Mouse (Mus musculus) forebrain, embryonic 14.5 days (tissue): ENCODE measurements around the gene Stag3. TPM values are rescaled to one million over a fixed set of nuclear protein-coding genes. Genes with fewer than 3 reads are reported as not detected.
A peak's percentile ranks its signal among the peaks of the same experiment; 100 is the strongest.

Experiments
- ATAC-seq: fragments of 200-750 bp; cut with Nextera tagmentation; 2 replicates; pipeline ENCODE4 v1.8.0; 2017; ENCODE audit warnings: mild to moderate bottlenecking, moderate library complexity
- DNase-seq: peaks from one replicate; pipeline ENCODE4 v3.0.0-alpha.2; 2015; ENCODE audit warnings: low spot score
- H3K27ac ChIP-seq: fragments of 300-500 bp; sonication (generic); 2 replicates; pipeline ENCODE4 v1.5.1; 2014; ENCODE audit warnings: low read depth, mild to moderate bottlenecking, control low read depth, low read length, moderate library complexity
- H3K27me3 ChIP-seq: fragments of 300-500 bp; sonication (generic); replicated peaks from 2 replicates; pipeline ENCODE4 v1.6.1; 2014; ENCODE audit warnings: low read length, control low read depth, mixed read lengths; ENCODE audit not compliant: control insufficient read depth, insufficient read depth
- H3K36me3 ChIP-seq: fragments of 300-500 bp; sonication (generic); 2 replicates; pipeline ENCODE4 v1.6.1; 2014; ENCODE audit warnings: low read length, control low read depth; ENCODE audit not compliant: control insufficient read depth, insufficient read depth
- H3K4me1 ChIP-seq: fragments of 300-500 bp; sonication (generic); 2 replicates; pipeline ENCODE4 v1.6.1; 2014; ENCODE audit warnings: antibody characterized with exemption, low read length, control low read depth; ENCODE audit not compliant: control insufficient read depth, insufficient read depth
- H3K4me2 ChIP-seq: fragments of 300-500 bp; sonication (generic); 2 replicates; pipeline ENCODE4 v1.6.1; 2014; ENCODE audit warnings: mild to moderate bottlenecking, control low read depth, low read length
- H3K4me3 ChIP-seq: fragments of 300-500 bp; sonication (generic); 2 replicates; pipeline ENCODE4 v1.5.1; 2014; ENCODE audit warnings: low read depth, low read length, control low read depth
- H3K9ac ChIP-seq: fragments of 300-500 bp; sonication (generic); 2 replicates; pipeline ENCODE4 v1.6.1; 2014; ENCODE audit warnings: mild to moderate bottlenecking, low read length, control low read depth, moderate library complexity
- H3K9me3 ChIP-seq: fragments of 300-500 bp; sonication (generic); replicated peaks from 2 replicates; pipeline ENCODE4 v1.6.1; 2016; ENCODE audit warnings: low read length, control low read depth, mixed read lengths; ENCODE audit not compliant: control insufficient read depth
- WGBS: fragments of 180-500 bp; shearing (Covaris S2); extraction: QIAGEN DNeasy Blood & Tissue Kit; methylation state at CpG from one replicate; pipeline ENCODE4 v1.1.7; 2014; 5-methylcytosine and 5-hydroxymethylcytosine counted together
- polyA plus RNA-seq: library from polyadenylated mRNA; unstranded; fragments of >200 nt; fragmentation: Nextera tagmentation; extraction: Ambion mirVana; gene quantifications from 2 replicates; pipeline ENCODE4 v1.2.1, GENCODE M21; 2014

Stag3 gene
- polyA plus RNA-seq, 1 experiment from 2014 or later, result 2.3 TPM

- Histone ChIP-seq H3K27ac (0 out of 2 replicates have a peak overlapping the region, but pooled peaks have one; percentile 9), H3K4me1 (peaks cover 39% of the 10 kb centered on the region), H3K9me3 (0 out of 2 replicates have a peak, but pooled peaks cover 2% of the 10 kb centered on the region), H3K4me2 (peak overlapping the region; percentile 73), H3K27me3 (no peaks in the 10 kb centered on the region), H3K36me3 (peaks cover 25% of the 10 kb centered on the region), H3K4me3 (peak overlapping the region; percentile 37), H3K9ac (peak overlapping the region; percentile 65)
- ATAC-seq (no peak), DNase-seq (peak; percentile 36)
- WGBS, result 8% methylated on average over 41 of the region's 41 CpGs
Observed at GRCm38 (mm10) chr5:138275216-138276050, 4.6 kb upstream of the Stag3 start.

- H3K4me1 ChIP-seq, result peaks cover 39% of the 10 kb centered on the region
- 0 out of 2 replicates have a peak overlapping the region, but pooled peaks have one; percentile 5 for H3K27ac ChIP-seq
- no peak for ATAC-seq
Observed at GRCm38 (mm10) chr5:138277994-138278393, 2.0 kb upstream of the Stag3 start.

GRCm38 (mm10) chr5:138280425-138280768, 357 bp downstream of the Stag3 start:
- Histone ChIP-seq H3K27ac (no peak overlapping the region), H3K4me3 (peak overlapping the region; percentile 86; the same call in 1 of the 2 replicates), H3K4me2 (peak overlapping the region; percentile 83), H3K9me3 (0 out of 2 replicates have a peak, but pooled peaks cover 8% of the 10 kb centered on the region), H3K36me3 (peaks cover 15% of the 10 kb centered on the region; the same call in 1 of the 2 replicates), H3K27me3 (no peaks in the 10 kb centered on the region), H3K9ac (no peak overlapping the region), H3K4me1 (peaks cover 32% of the 10 kb centered on the region)
- no peak for DNase-seq
- WGBS, result 30% methylated on average over 24 of the region's 26 CpGs
- no peak for ATAC-seq

More at GRCm38 (mm10) chr5:138277994-138278393, 2.0 kb upstream of the Stag3 start:
- no peaks in the 10 kb centered on the region for H3K27me3 ChIP-seq
- no peak for DNase-seq
- peak overlapping the region; percentile 97 for H3K9ac ChIP-seq
- peak overlapping the region; percentile 86 for H3K4me3 ChIP-seq
- H3K36me3 ChIP-seq, result peaks cover 25% of the 10 kb centered on the region
- WGBS, result 87% methylated on average over 7 of the region's 7 CpGs
- peak overlapping the region; percentile 83 for H3K4me2 ChIP-seq
- 0 out of 2 replicates have a peak, but pooled peaks cover 8% of the 10 kb centered on the region for H3K9me3 ChIP-seq

- Histone ChIP-seq H3K4me2 (no peak overlapping the region), H3K4me3 (no peak overlapping the region), H3K9ac (no peak overlapping the region), H3K4me1 (peaks cover 28% of the 10 kb centered on the region), H3K27ac (no peak overlapping the region), H3K36me3 (peaks cover 15% of the 10 kb centered on the region; the same call in 1 of the 2 replicates), H3K27me3 (no peaks in the 10 kb centered on the region), H3K9me3 (0 out of 2 replicates have a peak, but pooled peaks cover 8% of the 10 kb centered on the region)
- DNase-seq (no peak), ATAC-seq (no peak)
- 93% methylated on average over 15 of the region's 15 CpGs for WGBS
Observed at GRCm38 (mm10) chr5:138280829-138281228, 789 bp downstream of the Stag3 start.

- Histone ChIP-seq H3K4me3 (no peak overlapping the region), H3K9ac (no peak overlapping the region), H3K4me1 (peaks cover 18% of the 10 kb centered on the region), H3K9me3 (0 out of 2 replicates have a peak, but pooled peaks cover 8% of the 10 kb centered on the region), H3K27ac (no peak overlapping the region), H3K36me3 (peaks cover 13% of the 10 kb centered on the region; the same call in 1 of the 2 replicates), H3K27me3 (no peaks in the 10 kb centered on the region), H3K4me2 (no peak overlapping the region)
- ATAC-seq (no peak), DNase-seq (no peak)
- WGBS, result 96% methylated on average over 2 of the region's 2 CpGs
Observed at GRCm38 (mm10) chr5:138281798-138282197, 1.8 kb downstream of the Stag3 start.

GRCm38 (mm10) chr5:138283540-138283939, 3.5 kb downstream of the Stag3 start:
- no peak for DNase-seq
- WGBS, result 58% methylated on average over 1 of the region's 1 CpGs
- H3K4me3 ChIP-seq, result no peak overlapping the region

GRCm38 (mm10) chr5:138287861-138288260, 7.8 kb downstream of the Stag3 start:
- ATAC-seq, result no peak
- Histone ChIP-seq H3K4me3 (no peak overlapping the region), H3K9me3 (no peaks in the 10 kb centered on the region), H3K36me3 (no peaks in the 10 kb centered on the region), H3K9ac (no peak overlapping the region), H3K27ac (no peak overlapping the region), H3K4me2 (no peak overlapping the region), H3K27me3 (no peaks in the 10 kb centered on the region), H3K4me1 (no peaks in the 10 kb centered on the region)
- DNase-seq, result no peak
- WGBS, result 67% methylated on average over 3 of the region's 3 CpGs

More at GRCm38 (mm10) chr5:138283540-138283939, 3.5 kb downstream of the Stag3 start:
- no peaks in the 10 kb centered on the region for H3K27me3 ChIP-seq
- H3K27ac ChIP-seq, result no peak overlapping the region
- H3K4me2 ChIP-seq, result no peak overlapping the region
- H3K4me1 ChIP-seq, result peaks cover under 1% of the 10 kb centered on the region
- no peak overlapping the region for H3K9ac ChIP-seq
- ATAC-seq, result no peak
- H3K36me3 ChIP-seq, result no peaks in the 10 kb centered on the region
- H3K9me3 ChIP-seq, result 0 out of 2 replicates have a peak, but pooled peaks cover 8% of the 10 kb centered on the region

GRCm38 (mm10) chr5:138291638-138292037, 11.6 kb downstream of the Stag3 start:
- Histone ChIP-seq H3K36me3 (no peaks in the 10 kb centered on the region), H3K9me3 (no peaks in the 10 kb centered on the region), H3K9ac (no peak overlapping the region), H3K4me3 (no peak overlapping the region), H3K4me1 (no peaks in the 10 kb centered on the region), H3K27me3 (no peaks in the 10 kb centered on the region), H3K4me2 (no peak overlapping the region), H3K27ac (no peak overlapping the region)
- ATAC-seq (no peak), DNase-seq (no peak)
- 86% methylated on average over 1 of the region's 1 CpGs for WGBS

- DNase-seq (no peak), ATAC-seq (no peak)
- H3K36me3 ChIP-seq, result no peaks in the 10 kb centered on the region
Observed at GRCm38 (mm10) chr5:138294158-138294557, 14.1 kb downstream of the Stag3 start.

More at GRCm38 (mm10) chr5:138294158-138294557, 14.1 kb downstream of the Stag3 start:
- H3K9me3 ChIP-seq, result no peaks in the 10 kb centered on the region
- H3K4me3 ChIP-seq, result no peak overlapping the region
- no peaks in the 10 kb centered on the region for H3K4me1 ChIP-seq
- H3K4me2 ChIP-seq, result no peak overlapping the region
- no peak overlapping the region for H3K27ac ChIP-seq
- H3K9ac ChIP-seq, result no peak overlapping the region
- no peaks in the 10 kb centered on the region for H3K27me3 ChIP-seq
